Mouse (Mus musculus): ENCODE measurements at regions not wholly inside any gene's neighbourhood (a gene's known extent, or its start where the extent isn't known, plus 50 kb on each side); places are given as distances from the start of the nearest gene placed in this dataset.

- no peak for TF ChIP-seq CTCF (IDR thresholded peaks at IDR 0.05; ENCODE audit: insufficient read depth, low read depth, low read length)
- no peak for TF ChIP-seq POLR2A (IDR thresholded peaks at IDR 0.05; ENCODE audit: insufficient read depth, low read depth, low read length)
Observed at GRCm38 (mm10) chr14:114952280-114952679, 139.7 kb upstream of the Gpc5 start.
